Mouse (Mus musculus): ENCODE measurements around the gene Zfp27. TPM values are rescaled to one million over a fixed set of nuclear protein-coding genes. Genes with fewer than 3 reads are reported as not detected.

Zfp27 gene
- 0.76 and 0.89 TPM in 2 replicates for polyA plus RNA-seq (2012; rRNA removed; ENCODE audit: low replicate concordance)

GRCm38 (mm10) chr7:29905966-29906681, at the start of gene Zfp27:
Gene Zfp27, minus strand, starts transcription at chr7:29906572.

GRCm38 (mm10) chr7:29953513-29954401, 47.4 kb upstream of the Zfp27 start, which contains the start of gene Zfp74:
Gene Zfp74, minus strand, starts transcription at chr7:29954089.

GRCm38 (mm10) chr7:29908130-29908950, 2.0 kb upstream of the Zfp27 start, which contains the start of gene Zfp383:
Gene Zfp383, plus strand, starts transcription at chr7:29908223.

GRCm38 (mm10) chr7:29859532-29860517, 46.5 kb downstream of the Zfp27 start, which contains the start of gene Zfp420:
Gene Zfp420, plus strand, starts transcription at chr7:29859979.

GRCm38 (mm10) chr7:29853219-29853842, 53.0 kb downstream of the Zfp27 start, which contains the start of gene Zfp940:
Gene Zfp940, minus strand, starts transcription at chr7:29853669.

Other genes starting within 250 kb of the Zfp27 start
- gene Catsperg2, start 179.5 kb downstream of the Zfp27 start, polyA plus RNA-seq (2012; rRNA removed; ENCODE audit: low replicate concordance): not detected in 2 replicates
- 0.63 and 0.84 TPM in 2 replicates for gene Zfp84, start 138.0 kb downstream of the Zfp27 start, polyA plus RNA-seq (2012; rRNA removed; ENCODE audit: low replicate concordance)
- 0.36 and 0.96 TPM in 2 replicates for gene Zfp30, start 122.6 kb downstream of the Zfp27 start, polyA plus RNA-seq (2012; rRNA removed; ENCODE audit: low replicate concordance)
- 0.33 and 0.46 TPM in 2 replicates for gene Zfp790, start 90.5 kb downstream of the Zfp27 start, polyA plus RNA-seq (2012; rRNA removed; ENCODE audit: low replicate concordance)
- gene Zfp940, start 52.9 kb downstream of the Zfp27 start, polyA plus RNA-seq (2012; rRNA removed; ENCODE audit: low replicate concordance): 0.06 and 0.07 TPM in 2 replicates
- 0.07 and 0.12 TPM in 2 replicates for gene Zfp420, start 46.6 kb downstream of the Zfp27 start, polyA plus RNA-seq (2012; rRNA removed; ENCODE audit: low replicate concordance)
- gene Zfp383, start 1.7 kb upstream of the Zfp27 start, polyA plus RNA-seq (2012; rRNA removed; ENCODE audit: low replicate concordance): 0.04 and 0.12 TPM in 2 replicates
- 0.06 and 4.0 TPM in 2 replicates for gene Zfp74, start 47.5 kb upstream of the Zfp27 start, polyA plus RNA-seq (2012; rRNA removed; ENCODE audit: low replicate concordance)
- gene Zfp568, start 77.4 kb upstream of the Zfp27 start, polyA plus RNA-seq (2012; rRNA removed; ENCODE audit: low replicate concordance): 1.5 and 1.6 TPM in 2 replicates
- 0.19 and 0.42 TPM in 2 replicates for gene Zfp14, start 144.8 kb upstream of the Zfp27 start, polyA plus RNA-seq (2012; rRNA removed; ENCODE audit: low replicate concordance)
- gene Zfp82, start 166.3 kb upstream of the Zfp27 start, polyA plus RNA-seq (2012; rRNA removed; ENCODE audit: low replicate concordance): 0.07 TPM in 1 of 2 replicates, not detected in the other
- gene Gm26920, start 183.8 kb upstream of the Zfp27 start, polyA plus RNA-seq (2012; rRNA removed; ENCODE audit: low replicate concordance): 0.14 TPM in 1 of 2 replicates, not detected in the other
- 0.65 and 0.99 TPM in 2 replicates for gene Zfp566, start 184.0 kb upstream of the Zfp27 start, polyA plus RNA-seq (2012; rRNA removed; ENCODE audit: low replicate concordance)
- gene Zfp260, start 188.2 kb upstream of the Zfp27 start, polyA plus RNA-seq (2012; rRNA removed; ENCODE audit: low replicate concordance): 3.1 and 6.6 TPM in 2 replicates
- gene Zfp382, start 215.4 kb upstream of the Zfp27 start, polyA plus RNA-seq (2012; rRNA removed; ENCODE audit: low replicate concordance): 0.23 TPM in 1 of 2 replicates, not detected in the other